Mouse (Mus musculus) heart, adult 2 months (tissue): ENCODE results near the gene Gm20481.

Experiments used
- CTCF ChIP-seq: fragments of 200-600 bp; IDR thresholded peaks from 2 replicates; pipeline ENCODE4 v1.8.1; 2022; ENCODE audit warnings: antibody characterized with exemption, mild to moderate bottlenecking, moderate library complexity
- EP300 ChIP-seq: fragments of 200-500 bp; IDR thresholded peaks from 2 replicates; pipeline ENCODE4 v1.6.1; 2011; ENCODE audit warnings: low read depth, low read length, control low read depth; ENCODE audit not compliant: insufficient read depth

DNA sequence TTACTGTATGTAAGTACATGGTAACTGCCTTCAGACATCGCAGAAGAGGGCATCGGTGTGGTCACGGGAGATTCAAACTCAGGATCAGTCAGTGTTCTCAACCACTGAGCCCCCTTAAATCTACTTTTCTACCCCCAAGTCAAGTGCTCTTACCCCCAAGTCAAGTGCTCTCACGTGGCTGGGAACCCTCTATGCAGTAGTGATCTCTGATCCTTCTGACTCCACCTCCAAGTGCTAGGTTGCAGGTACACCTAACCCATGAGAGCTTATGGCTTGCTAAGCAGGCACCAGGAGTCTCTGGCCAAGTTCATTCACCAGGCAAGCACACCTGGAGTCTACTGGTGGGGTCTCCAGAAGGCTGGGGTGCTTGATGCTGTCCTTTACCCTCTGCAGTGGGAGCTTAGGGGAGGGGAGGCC is 20.2 kb upstream of the Gm20481 start:
- TF ChIP-seq CTCF (no peak), EP300 (no peak)
